Mouse (Mus musculus) urinary bladder, postnatal 25 days (tissue): ENCODE measurements around the gene Poldip3.

Experiments used
- DNase-seq: peaks from one replicate; pipeline ENCODE4 v3.0.0; 2022; ENCODE audit warnings: low spot score

Poldip3 gene

DNA sequence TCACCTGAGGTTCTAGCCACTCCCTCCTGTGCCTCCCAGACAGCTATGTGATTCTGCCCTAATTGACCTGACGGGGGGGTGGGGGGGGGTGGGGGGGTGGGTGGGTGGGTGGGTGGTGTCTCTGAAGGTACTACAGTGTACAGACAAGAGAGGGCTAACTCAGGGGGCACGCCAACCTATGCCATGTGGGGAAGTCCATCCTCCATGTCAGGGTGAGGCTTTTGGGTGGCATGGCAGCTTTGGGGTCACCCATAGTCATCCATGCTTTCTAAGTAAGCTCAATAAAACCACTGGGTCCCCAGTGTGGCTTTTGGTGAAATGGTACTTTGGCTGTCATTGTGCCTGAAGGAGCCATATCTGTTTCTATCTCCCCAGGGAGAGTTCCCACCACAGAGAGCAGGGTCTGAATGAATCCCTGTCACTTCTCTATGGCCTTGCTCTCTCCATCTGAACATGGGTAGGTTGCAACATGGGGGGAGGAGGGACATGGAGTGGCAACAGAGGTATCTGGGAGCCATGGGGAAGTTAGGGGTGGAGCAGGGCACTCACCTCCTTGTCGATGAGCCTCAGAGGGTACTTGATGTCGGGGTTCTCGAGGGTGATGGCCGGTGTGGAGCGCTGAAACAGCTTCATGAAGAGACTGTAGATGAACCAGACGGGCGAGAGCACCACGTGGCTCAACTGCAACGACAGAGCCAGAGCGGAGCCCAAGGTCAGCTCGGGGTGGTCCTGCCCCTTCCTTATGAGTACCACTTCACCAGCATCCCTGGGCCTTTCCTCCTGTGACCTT is 16.5 kb upstream of the Poldip3 start:
- DNase-seq: no peak

DNA sequence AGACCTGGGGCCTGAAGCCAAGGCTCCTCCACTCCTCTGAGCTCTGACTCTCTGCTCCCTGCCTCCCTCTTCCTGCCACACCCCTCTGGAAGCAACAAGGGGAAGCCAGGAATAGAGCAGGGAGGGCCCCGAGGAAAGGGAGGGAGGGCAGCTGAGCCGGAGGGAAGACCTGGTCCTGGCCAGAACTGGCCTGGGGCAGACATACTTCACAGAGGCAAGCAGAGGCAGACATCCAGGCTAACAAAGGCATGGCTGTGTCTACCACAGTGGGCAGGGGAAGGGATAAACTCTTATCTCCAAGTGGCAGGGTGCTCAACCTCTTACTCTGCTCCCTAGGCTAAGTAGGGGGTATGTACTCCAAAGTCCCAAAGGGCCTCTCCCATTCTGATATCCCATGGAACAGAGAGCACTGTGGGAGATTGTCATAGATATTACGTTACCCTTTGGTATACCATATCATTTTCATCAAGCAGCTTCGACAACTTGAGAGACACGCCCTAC is 15.8 kb upstream of the Poldip3 start:
- DNase-seq: no peak

DNA sequence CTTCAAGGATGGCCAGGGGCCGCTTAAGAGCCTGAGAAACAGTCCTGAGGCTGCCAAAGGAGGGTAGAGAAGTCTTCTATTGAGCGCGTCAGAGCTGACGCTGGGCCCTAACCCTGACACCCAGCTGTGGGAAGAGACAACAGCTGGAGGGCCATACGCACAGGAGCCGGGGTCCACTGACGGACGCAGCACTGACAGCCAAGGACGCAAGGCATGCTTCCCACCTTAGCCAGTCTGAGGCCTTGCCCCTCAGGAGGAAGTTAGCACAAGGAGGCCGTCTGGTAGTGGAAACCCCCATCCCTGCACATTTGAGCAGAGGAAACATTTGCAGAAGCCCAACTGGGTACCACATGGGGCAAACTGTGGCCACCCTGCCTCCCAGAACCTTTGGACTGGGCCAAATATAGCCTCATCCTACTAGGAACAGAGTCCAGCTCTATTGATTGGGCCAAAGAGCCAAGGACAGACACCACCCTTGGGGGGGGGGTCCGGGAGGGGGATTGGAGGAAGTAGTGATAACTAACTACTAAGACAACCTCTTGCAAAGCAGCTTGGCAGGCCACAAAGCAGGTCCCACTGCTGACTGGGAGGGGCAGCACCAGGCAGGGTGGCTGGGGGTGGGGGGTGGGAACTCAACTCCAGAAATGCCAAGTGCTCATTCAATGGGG is 13.8 kb upstream of the Poldip3 start:
- no peak for DNase-seq

DNA sequence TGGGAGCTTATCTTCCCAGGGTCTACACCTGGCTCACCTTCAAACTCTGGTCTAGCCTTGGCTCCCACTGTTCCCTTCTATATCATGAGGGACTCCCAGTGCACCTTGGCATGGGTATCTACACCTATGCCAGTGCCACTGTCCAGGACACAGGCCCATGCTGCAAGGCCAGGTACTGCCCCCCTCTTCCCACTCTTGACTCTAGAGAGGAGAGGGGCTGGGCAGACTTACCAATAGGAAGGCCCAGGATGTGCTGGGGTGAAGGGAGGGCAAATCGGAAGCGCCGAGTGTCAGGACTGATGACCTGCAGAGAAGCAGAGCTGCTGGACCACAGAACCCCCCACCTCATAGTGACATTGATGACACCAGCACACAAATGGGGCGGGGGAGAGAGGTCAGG is 12.8 kb upstream of the Poldip3 start:
- no peak for DNase-seq

DNA sequence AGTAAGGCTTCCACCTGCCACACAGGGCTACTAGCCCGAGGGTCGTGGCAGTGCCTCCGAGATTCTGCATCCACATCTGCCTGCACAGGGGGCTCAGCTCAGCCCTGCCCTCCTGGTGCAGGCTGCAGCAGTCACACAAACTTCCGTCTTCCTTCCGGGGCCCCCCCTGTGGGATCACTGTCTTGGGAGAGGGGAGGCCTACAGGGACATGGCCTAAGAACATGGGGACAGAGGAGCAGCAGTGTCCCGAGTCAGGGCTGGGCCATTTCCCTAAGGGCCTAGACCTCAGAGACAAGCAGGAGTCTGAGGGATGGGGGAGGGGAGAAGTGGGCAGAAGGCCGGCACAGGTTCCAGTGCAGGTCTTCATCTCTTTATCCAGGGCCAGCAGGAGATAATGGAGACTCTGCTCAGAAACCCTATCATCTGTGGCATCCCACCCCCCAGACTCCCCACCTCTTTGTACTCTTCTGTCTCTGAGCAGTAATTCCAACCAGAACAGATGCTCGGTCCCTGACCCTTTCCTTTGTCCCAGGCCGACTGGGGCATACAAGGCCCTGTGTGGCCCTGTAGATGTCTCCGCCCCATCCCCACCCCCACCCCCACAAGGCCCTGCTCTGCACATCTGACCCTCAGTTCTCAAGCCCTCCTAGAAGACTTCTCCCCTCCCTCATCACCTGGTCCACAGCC is 12.0 kb upstream of the Poldip3 start:
- DNase-seq: no peak

DNA sequence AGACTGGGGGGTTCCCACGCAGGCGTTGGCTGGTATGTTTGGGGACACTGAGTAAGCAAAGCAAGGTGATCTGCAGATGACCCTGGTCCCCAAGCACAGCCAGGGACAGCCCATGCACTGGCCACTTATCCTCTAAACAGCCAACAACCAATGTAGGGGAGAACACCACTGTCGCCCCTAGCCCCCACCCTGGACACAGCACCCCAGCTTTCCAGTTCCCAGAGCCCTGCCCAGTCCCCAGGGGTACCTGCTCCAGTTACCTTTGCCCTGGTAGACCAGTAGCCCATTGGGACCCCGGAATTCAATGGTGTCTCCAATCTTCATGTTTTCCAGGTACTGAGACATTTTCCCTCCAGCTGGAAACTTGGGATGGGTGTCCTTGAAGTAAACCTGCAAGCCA is 11.4 kb upstream of the Poldip3 start:
- no peak for DNase-seq

DNA sequence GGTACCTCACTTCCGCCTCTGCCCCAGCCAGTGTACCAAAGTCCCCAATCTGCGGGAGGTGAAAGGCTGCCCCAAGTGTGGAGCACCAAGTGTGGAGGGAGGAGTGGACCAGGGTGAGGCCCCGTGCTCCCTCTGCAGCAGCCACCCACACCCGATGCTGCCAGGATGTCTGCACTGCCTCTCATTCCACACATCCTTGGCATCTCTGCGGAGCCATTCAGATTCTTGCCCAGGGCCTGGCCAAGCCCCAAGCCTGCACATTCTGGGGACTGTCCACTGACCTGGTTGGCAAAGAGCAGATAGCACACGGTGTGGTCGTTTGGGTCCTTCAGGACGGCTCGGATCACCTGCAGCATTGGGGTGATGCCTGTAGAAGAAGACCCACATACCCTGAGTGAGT is 10.6 kb upstream of the Poldip3 start:
- DNase-seq: no peak

DNA sequence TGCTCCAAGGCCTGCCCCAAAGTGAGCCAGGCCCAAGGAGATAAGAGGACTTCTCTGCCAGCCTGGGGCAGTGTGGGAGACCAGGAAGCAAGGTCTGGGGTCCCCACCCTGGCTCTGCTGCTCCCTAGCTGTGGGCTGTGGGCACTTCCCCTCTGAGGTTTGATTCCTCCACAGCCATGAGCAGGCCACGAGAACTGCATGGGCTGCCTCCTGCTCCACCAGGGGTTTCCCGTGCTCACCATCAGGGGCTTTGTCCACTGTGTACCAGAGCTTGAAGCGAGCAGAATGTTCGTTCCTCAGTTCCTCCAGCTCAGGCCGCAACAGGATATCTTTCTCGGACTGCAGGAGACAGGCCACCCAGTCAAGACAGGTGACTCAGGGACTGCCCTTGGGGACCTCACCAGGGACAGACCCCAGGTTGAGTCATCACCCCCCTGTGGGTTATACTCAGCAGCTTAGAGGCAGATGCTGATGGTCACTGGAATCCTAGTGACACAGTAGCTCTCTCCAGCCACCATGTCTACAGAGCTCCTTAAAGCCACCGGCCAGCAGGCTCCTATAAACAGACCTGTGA is 9.5 kb upstream of the Poldip3 start:
- DNase-seq: no peak

DNA sequence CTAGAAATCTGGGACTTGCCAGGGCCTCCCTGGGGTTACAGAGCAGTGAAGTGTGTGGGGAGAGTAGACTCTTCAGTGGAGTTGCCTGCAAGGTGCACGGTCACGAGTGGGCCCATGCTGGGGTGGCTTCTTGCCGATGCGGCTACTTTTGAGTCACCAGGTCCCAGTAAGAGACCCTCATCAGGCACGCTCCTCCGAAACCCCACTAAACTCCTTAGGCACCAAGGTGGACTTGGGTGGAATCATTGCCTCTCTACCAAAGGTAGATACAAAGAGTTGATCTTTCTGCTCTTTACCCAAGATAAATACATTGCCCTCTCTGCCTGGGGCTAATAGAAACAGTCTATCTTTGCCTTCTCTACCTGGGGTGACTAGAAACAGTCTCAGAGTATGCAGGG is 8.5 kb upstream of the Poldip3 start:
- no peak for DNase-seq

DNA sequence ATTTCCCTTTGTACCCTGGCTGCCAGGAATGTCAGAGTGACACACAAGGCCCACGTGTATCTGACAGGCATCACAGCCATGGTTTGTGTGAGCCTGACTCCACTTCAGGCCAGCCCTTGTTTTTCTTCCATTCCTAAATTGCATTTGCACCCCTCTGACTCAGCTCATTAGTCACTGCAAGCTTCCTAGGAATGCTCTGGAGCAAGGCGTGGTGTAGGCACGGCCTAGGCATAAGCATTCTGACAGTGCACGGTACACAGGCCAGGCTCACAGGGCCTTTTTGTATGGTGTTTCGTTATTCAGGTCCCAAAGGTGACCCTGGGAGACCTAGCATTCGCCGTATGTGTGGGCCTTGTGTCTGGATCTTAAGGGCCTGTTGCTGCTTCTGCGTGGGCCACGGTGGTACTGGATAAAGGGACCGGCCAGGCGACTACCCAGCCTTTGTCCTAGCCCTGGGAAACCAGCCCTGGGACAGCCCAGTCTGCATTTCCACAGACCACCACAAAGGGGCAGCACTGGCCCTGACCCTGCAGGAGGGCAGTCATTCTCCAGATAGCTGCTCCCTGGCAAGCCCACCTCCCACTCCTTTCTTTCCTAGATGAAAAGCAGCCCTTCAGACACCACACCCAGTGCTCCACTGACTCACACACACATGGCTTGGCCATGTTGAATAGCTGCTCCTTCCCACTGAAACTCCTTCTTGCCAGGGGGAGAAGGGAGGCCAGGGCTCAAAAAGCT is 7.9 kb upstream of the Poldip3 start:
- peak; percentile 75 for DNase-seq

DNA sequence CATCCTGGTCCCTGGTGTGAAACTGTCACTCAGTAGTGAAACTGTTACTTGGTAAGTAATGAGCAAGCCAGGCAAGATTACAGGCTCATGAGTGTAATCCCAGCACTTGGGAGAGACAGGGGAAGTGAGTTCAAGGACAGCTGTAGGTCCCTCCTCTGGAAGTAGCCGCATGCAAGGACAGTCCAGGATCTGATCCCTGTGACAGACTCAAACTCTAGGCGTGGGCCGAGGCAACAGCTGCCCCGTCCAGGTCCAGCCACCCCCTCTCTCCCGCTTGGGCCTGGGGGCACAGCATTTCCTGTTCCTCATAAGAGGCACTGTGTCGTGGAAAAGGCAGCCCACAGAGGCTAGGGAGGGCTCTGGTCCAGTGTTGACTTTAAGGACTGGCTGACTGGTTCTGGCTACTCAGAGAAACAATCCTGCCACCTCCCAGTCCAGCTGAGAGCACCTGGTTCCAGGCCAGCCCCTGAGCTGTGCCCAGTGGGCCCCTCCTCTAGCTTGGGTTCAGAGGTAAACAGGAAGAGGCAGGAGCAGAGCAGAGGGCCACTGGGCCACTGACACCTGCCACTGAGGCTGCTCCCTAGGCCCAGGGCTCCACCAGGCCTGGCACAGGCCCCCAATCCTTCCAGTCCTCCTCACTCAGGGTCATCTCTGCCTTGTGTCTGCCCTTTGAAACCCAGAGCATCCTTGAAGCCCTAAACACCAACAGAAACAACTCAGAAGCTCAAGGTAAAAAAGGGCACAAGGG is 6.7 kb upstream of the Poldip3 start:
- no peak for DNase-seq

DNA sequence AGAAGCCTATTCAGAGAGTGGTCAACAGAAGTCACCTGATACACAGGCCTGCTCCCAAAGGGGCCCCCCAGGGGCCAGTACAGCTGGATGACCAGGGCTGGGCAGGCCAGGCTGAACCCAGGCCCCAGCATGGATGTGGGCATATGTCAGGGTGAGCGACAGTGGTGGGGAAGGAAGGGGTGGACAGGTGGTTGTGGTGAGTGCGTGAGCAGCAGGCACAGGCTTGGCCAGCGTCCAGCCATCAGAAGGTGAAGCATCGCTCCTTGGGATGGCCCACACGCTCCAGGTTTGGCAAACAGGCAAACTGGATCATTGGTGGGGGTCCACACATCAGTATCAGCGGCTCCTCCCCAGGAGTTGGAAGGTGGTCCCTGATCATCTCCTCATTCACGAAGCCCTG is 5.1 kb upstream of the Poldip3 start:
- DNase-seq: no peak

DNA sequence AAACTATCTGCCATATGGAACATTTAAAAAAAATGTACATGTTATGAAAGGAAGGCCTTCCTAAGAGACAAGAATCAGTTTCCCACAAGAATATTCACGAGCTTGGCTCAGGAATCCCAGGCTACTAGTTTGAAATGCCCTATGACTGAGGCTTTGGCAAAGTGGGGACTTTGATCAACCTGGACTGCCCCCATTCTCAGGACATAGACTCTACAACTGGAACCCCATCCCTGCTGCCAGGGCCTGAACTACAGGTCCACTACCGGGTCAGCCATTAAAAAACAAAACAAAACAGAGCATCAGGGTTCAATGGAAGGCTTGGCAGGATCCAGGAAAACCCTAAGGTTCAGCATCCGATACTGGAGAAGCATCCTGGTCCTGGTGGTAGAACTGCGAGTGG is 1.5 kb upstream of the Poldip3 start:
- DNase-seq: no peak

DNA sequence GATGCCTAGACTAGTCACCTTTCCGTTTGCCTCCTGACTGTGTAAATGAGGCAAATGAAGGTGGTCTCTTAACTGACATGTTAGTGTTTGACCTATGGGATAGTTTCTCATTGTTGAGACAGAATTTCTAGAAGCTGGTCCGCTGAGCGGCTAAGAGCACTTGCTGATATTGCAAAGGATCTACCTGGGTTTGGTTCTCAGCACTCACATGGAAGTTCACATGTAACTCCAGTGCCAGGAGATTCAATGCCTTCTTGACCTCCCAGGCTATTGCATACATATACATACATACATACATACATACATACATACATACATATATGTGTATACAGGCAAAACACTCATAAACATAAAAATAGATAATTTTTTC is 874 bp upstream of the Poldip3 start:
- DNase-seq: no peak

DNA sequence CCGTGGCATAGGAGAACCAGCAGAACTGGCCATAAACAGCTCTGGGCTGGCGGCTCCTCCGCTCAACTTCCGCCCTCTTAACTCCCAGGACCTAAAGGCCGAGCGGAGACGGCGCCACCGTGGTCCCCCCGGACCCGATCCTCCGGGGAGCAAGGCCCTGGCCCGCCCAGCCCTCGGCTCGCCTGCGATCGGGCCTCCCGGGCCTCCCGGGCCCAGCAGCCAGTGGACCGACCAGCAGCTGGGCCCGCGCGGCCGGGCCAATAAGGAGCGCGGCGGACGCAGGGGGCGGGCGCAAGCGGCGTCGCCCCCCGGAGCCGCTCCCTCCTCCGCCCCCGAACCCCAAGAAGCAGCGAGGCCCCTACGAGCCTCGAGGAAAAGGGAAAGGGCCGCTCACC is 386 bp downstream of the Poldip3 start:
- DNase-seq: no peak

DNA sequence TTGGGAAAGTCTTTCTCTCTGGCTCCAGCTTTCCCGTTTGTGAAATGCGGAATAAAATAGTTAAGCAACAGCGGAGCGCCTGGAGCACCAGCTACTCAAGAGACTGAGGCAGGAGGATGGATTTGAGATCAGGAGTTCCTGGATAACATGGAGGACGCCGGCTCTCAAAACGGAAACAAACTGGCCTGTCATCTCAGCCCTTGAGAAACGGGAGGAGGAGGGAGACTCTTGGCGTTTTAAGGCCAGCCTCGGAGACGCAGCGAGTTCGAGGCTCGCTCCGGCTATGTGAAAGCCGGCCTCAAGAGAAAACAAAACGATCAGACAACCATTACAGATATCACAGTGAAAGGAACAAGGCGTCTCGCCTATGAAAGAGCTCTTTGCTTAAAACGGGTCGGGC is 789 bp downstream of the Poldip3 start:
- DNase-seq: no peak

DNA sequence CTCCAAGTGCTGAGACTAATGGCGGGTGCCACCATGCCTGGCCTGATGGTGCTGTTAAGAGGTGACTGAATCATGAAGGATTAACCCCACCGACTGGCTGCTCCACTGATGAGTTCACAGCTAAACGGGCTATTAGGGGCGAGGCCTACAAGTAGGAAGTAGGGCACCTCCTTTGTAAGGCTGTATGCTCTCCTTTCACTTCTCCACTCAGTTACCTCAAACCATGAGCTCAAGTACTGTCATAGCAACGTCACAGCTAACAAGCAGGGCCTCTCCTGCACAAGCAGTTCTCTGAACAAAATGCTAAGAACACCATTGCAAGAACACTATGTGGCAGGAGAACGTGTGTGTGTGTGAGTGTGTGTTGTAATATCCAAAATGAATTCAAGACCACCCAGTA is 3.6 kb downstream of the Poldip3 start:
- no peak for DNase-seq

DNA sequence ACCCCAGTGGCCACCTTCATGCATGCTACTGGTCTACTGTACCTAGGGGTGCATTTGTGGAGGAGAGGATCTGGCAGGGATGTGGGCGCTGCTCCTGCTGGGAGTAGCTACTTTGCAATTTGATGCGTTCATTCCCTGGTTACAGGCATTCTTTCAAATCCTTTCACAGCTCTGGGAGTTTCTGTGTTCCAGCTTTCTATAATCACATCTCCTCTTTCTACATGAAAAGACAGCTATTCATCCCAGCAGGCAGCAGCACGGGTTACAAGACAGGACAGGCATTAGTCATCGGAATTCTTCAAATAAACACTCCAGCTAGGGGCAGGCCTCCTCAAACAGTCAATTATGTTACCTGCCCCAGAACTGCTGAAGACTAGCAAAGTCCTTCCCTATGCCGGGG is 6.3 kb downstream of the Poldip3 start:
- no peak for DNase-seq

DNA sequence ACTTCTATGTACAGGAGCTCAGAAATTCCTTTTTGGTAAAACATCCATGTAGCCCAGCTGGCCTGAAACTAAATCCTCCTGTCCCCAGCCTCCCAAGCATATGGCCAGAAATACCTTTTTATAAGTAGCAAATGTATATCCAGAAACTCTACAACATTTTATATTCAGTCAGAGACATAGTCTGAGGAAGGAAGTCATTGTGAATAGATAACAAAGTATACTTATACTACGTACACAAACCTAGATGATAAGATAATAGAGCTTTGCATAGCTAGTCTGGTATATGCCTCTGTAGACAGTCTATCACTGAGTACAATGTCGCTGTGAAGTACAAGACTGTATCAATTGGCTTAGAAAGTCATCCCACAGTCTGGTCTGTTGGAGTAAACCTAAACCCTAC is 13.5 kb downstream of the Poldip3 start:
- no peak for DNase-seq

DNA sequence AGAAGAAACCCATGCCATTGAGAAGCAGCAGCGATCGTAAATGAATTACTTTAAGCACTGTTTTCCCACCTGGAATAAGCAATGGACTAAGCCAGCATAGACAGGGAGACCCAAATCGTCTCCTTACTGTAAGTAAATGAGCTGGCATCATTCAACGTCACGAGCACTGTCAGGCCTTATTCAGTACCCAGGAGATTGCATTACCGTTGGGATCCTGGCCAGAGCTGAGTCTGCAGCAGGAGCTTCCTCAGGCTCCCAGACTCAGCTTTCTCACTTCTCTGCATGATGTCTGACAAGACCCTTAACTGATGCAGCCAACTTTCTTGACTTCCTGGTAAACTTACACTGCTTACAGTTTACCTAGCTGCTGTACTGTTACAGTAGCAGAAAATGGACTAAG is 14.5 kb downstream of the Poldip3 start:
- no peak for DNase-seq

DNA sequence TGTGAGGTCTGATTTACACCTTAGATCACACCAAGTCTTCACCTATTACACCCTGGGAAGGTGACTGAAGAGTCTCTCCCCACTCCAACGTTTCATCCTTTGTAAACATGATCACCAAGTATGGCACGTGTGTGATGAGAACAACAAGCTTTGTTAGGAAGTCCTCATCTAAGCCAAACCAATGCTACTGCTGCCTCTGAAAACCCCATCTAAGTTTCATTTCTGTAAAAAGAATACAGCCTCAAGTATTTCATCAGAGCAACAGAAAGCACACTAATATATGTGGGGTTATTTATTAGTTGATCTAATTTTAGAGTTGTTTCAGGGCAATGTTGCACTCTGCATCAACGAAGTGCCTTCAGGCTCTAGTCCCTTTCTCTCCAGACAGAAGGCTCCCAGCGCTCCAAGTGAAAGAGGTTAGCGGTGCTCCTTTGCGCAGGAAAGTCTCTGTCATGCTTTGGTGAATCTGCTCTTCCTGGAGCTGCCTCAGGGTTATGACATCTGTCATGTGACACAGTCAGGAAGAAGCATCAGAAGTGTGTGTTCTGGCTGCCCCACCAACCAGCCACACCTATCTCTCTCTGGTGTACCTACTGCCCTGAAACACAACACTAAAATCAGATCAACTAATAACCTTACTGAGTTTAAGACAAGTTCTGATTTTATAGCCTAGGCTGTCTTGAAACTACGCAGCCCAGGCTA is 19.5 kb downstream of the Poldip3 start:
- DNase-seq: no peak
